Mouse (Mus musculus) liver, postnatal 0 days (tissue): Measurements from ENCODE around the gene Fam196b. TPM values are rescaled to one million over a fixed set of nuclear protein-coding genes. Genes with fewer than 3 reads are reported as not detected.

Experiments used
- ATAC-seq: fragments of 200-750 bp; cut with Nextera tagmentation; 2 replicates; pipeline ENCODE4 v1.8.0; 2017; ENCODE audit warnings: mild to moderate bottlenecking, moderate library complexity
- DNase-seq: peaks from one replicate; pipeline ENCODE4 v3.0.0-alpha.2; 2016
- H3K27ac ChIP-seq: fragments of 300-500 bp; sonication (generic); 2 replicates; pipeline ENCODE4 v1.5.1; 2014; ENCODE audit warnings: antibody characterized with exemption, moderate library complexity, mild to moderate bottlenecking, low read depth
- H3K27me3 ChIP-seq: fragments of 300-500 bp; sonication (generic); 2 replicates; pipeline ENCODE4 v1.6.1; 2014; ENCODE audit warnings: low read length, control low read depth, mixed read lengths; ENCODE audit not compliant: insufficient read depth
- H3K36me3 ChIP-seq: fragments of 300-500 bp; sonication (generic); replicated peaks from 2 replicates; pipeline ENCODE4 v1.6.1; 2014; ENCODE audit warnings: mild to moderate bottlenecking, control low read depth, low read length, moderate library complexity, mixed read lengths; ENCODE audit not compliant: insufficient read depth
- H3K4me1 ChIP-seq: fragments of 300-500 bp; sonication (generic); 2 replicates; pipeline ENCODE4 v1.6.1; 2014; ENCODE audit warnings: antibody characterized with exemption, mild to moderate bottlenecking, control low read depth; ENCODE audit not compliant: insufficient read depth
- H3K4me2 ChIP-seq: fragments of 300-500 bp; sonication (generic); 2 replicates; pipeline ENCODE4 v1.6.1; 2014; ENCODE audit warnings: low read depth, mild to moderate bottlenecking, low read length, moderate library complexity, mixed read lengths
- H3K4me3 ChIP-seq: fragments of 300-500 bp; sonication (generic); 2 replicates; pipeline ENCODE4 v1.5.1; 2014; ENCODE audit warnings: low read depth, low read length
- H3K9ac ChIP-seq: fragments of 300-500 bp; sonication (generic); replicated peaks from 2 replicates; pipeline ENCODE4 v1.6.1; 2014; ENCODE audit warnings: mild to moderate bottlenecking, moderate library complexity
- H3K9me3 ChIP-seq: fragments of 300-500 bp; sonication (generic); 2 replicates; pipeline ENCODE4 v1.6.1; 2016; ENCODE audit warnings: mild to moderate bottlenecking, control low read depth, low read length, mixed read lengths
- CTCF ChIP-seq: sonication (generic); IDR thresholded peaks from 2 replicates; pipeline ENCODE4 v1.5.1; 2016; ENCODE audit warnings: antibody characterized with exemption, low read depth
- EP300 ChIP-seq: IDR thresholded peaks from 2 replicates; pipeline ENCODE4 v1.6.1; 2016; ENCODE audit warnings: antibody characterized with exemption, low read depth, mild to moderate bottlenecking
- WGBS: fragments of 180-500 bp; shearing (Covaris S2); extraction: QIAGEN DNeasy Blood & Tissue Kit; methylation state at CpG from one replicate; pipeline ENCODE4 v1.1.7; 2014; ENCODE audit not compliant: insufficient replicate concordance; 5-methylcytosine and 5-hydroxymethylcytosine counted together
- polyA plus RNA-seq: library from polyadenylated mRNA; unstranded; fragments of >200 nt; fragmentation: Nextera tagmentation; extraction: Ambion mirVana; gene quantifications from 2 replicates; pipeline ENCODE4 v1.2.1, GENCODE M21; 2015

Fam196b gene
- polyA plus RNA-seq, 1 experiment from 2014 or later, result 0.11 TPM

DNA sequence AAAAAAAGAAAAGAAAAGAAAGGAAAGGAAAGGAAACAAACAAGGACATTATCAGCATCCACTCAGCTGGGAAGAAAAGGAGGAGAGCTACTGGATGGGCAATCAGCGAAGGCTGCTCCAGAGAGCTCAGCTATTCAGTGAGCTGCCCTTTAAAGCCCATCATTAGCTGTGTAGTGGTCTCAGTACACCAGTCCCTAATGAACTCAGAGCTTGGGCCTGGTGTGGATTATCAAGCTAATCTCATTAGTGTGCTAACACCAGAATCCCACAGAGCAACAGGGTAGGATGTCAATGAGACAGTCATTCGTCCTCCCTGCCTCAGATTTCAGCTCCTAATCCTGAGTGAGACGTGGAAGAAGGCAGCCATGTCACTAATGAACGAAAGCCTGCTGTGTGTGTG lies 24.4 kb upstream of the Fam196b start:
- H3K9me3 ChIP-seq, result no peaks in the 10 kb centered on the region
- 51% methylated on average over 4 of the region's 4 CpGs for WGBS
- no peak overlapping the region for H3K4me3 ChIP-seq
- DNase-seq, result no peak
- H3K9ac ChIP-seq, result no peak overlapping the region
- no peak overlapping the region for H3K4me2 ChIP-seq
- no peaks in the 10 kb centered on the region for H3K4me1 ChIP-seq
- no peak overlapping the region for H3K27ac ChIP-seq
- no peak for TF ChIP-seq CTCF
- no peak for TF ChIP-seq EP300
- H3K36me3 ChIP-seq, result no peaks in the 10 kb centered on the region; the same call in 1 of the 2 replicates
- no peak for ATAC-seq
- H3K27me3 ChIP-seq, result no peaks in the 10 kb centered on the region

DNA sequence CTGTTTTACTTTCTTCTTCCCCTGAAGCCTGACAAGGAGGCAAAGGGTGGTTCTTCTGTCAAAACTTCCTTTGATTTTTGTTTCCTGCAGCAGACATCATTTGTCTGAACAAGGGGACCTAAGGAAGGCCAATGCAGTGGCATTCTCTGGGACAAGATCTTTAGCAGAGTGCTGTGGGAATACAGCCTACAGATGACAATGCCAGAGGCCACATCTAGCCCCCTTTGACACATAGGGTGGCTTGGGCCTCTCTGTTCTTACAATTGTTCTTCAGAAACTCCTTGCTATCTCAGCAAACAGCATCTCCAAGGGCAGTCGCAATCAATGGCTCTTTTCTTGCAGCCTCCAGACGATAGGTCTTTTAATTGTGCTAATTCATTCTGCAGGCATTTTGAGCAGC lies 23.9 kb upstream of the Fam196b start:
- no peak for DNase-seq
- Histone ChIP-seq H3K9me3 (no peaks in the 10 kb centered on the region), H3K27ac (no peak overlapping the region), H3K9ac (no peak overlapping the region), H3K4me1 (no peaks in the 10 kb centered on the region), H3K4me3 (no peak overlapping the region), H3K27me3 (no peaks in the 10 kb centered on the region), H3K4me2 (no peak overlapping the region), H3K36me3 (no peaks in the 10 kb centered on the region; the same call in 1 of the 2 replicates)
- WGBS, result 56% methylated on average over 2 of the region's 2 CpGs
- no peak for TF ChIP-seq CTCF
- no peak for TF ChIP-seq EP300
- no peak for ATAC-seq

DNA sequence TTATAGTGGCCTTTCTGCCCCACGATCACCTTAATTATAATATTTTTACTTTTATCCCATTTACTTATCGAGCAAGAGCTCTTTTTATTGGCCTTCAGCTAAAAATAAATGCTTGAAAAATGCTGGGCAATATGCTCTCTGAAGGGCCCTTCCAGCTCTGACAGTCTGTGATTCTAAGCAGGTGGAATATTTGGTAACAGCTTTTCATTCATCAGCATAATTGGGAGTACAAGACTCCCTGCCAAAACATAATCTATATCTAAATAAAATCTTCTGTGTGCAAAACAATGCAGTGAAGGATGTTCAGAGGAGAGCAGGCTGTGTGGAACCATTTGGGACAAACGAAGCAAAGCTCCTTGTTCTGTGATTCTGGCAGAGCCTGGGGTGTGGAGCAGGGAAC lies 23.3 kb upstream of the Fam196b start:
- ATAC-seq (no peak), DNase-seq (no peak)
- no peak for TF ChIP-seq EP300
- no peak for TF ChIP-seq CTCF
- H3K27me3 ChIP-seq, result no peaks in the 10 kb centered on the region
- H3K27ac ChIP-seq, result no peak overlapping the region
- H3K9ac ChIP-seq, result no peak overlapping the region
- H3K9me3 ChIP-seq, result no peaks in the 10 kb centered on the region
- no peaks in the 10 kb centered on the region for H3K4me1 ChIP-seq
- no peaks in the 10 kb centered on the region; the same call in 1 of the 2 replicates for H3K36me3 ChIP-seq
- no peak overlapping the region for H3K4me2 ChIP-seq
- WGBS, result 60% methylated on average over 3 of the region's 3 CpGs
- no peak overlapping the region for H3K4me3 ChIP-seq

DNA sequence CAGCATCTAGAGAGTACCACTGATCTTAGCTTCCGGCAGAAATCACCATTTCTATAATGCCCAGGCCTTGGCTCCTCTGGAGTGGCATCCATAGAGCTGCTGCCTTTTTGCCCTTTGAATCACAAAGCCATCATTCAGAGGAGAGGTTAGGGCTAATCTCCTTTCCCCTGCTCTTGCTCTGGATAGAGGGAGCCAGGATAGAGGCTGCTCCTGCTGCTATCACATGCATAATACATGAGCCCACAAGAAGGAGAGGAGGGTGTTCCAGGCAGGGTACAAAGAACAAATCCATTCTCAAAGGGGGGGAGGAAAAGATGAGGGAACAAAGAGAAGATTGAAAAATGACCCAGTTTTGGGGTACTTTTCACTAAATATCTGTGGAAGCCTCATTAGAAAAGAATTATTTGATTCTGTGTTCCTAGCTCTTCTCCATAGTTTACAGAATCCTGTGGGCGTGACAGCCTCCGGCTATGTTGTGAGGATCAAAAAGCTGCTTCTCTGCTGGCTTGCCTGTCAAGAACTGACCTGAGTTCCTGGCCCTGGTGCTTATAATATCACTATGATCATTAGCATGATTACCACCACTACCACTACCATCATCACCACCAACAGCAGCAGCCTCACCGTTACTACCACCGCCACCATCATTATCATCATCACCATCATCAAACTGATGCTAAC lies 16.8 kb upstream of the Fam196b start:
- Histone ChIP-seq H3K4me2 (no peak overlapping the region), H3K27ac (no peak overlapping the region), H3K36me3 (no peaks in the 10 kb centered on the region), H3K4me1 (no peaks in the 10 kb centered on the region), H3K9ac (no peak overlapping the region; the same call in 1 of the 2 replicates), H3K9me3 (no peaks in the 10 kb centered on the region), H3K4me3 (no peak overlapping the region), H3K27me3 (no peaks in the 10 kb centered on the region)
- WGBS, result 83% methylated on average over 5 of the region's 5 CpGs
- TF ChIP-seq CTCF (no peak), EP300 (no peak)
- no peak for DNase-seq
- ATAC-seq, result no peak

DNA sequence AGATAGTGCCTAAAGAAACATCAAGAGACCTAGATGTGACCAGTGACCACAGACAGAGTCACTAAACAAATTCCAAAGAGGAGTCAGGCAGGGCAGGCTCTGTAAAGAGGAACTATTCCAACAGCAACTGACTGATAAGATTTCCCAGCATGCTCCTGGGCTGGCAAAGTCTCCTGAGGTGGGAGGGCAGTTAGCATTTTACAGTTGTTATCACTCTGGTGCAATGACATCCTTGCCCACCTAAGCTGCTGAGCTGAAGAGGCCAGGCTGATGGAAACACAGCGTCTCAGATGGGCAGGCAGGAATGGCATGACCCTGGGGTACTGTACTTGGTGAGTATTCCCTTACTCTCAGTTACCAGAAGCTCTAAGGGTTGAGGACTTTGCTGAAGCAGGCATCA lies 15.1 kb upstream of the Fam196b start:
- H3K4me2 ChIP-seq, result no peak overlapping the region
- H3K27ac ChIP-seq, result no peak overlapping the region
- no peak overlapping the region for H3K9ac ChIP-seq
- H3K36me3 ChIP-seq, result no peaks in the 10 kb centered on the region
- no peak for TF ChIP-seq EP300
- no peak for TF ChIP-seq CTCF
- 62% methylated on average over 1 of the region's 1 CpGs for WGBS
- no peaks in the 10 kb centered on the region for H3K27me3 ChIP-seq
- no peak; the same call in 1 of the 2 replicates for ATAC-seq
- no peaks in the 10 kb centered on the region for H3K4me1 ChIP-seq
- H3K4me3 ChIP-seq, result no peak overlapping the region
- DNase-seq, result no peak
- no peaks in the 10 kb centered on the region for H3K9me3 ChIP-seq

DNA sequence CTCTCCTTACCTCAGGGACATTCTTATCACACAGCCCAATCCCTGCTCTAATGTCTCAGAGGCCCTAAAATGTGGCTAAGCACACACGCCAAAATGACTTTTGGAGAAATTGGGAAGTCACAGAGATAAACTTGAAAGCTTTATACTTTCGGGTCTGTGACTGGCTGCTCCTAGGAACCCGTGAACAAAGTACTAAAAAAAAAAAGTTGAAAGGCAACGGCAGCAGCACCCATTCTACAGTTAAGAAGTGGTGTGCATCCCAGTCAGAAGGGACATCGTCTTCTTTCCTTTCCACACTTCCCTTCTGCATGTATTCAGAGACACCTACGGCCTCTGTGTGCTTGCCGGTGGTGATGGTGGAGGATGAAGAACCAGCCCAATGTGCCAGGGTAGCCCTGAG lies 14.6 kb upstream of the Fam196b start:
- no peak for ATAC-seq
- no peak overlapping the region for H3K4me2 ChIP-seq
- no peaks in the 10 kb centered on the region for H3K4me1 ChIP-seq
- no peak overlapping the region for H3K27ac ChIP-seq
- WGBS, result 75% methylated on average over 7 of the region's 7 CpGs
- no peak for DNase-seq
- H3K4me3 ChIP-seq, result no peak overlapping the region
- no peaks in the 10 kb centered on the region for H3K27me3 ChIP-seq
- no peaks in the 10 kb centered on the region for H3K36me3 ChIP-seq
- no peak overlapping the region for H3K9ac ChIP-seq
- TF ChIP-seq EP300 (no peak), CTCF (no peak)
- H3K9me3 ChIP-seq, result no peaks in the 10 kb centered on the region

DNA sequence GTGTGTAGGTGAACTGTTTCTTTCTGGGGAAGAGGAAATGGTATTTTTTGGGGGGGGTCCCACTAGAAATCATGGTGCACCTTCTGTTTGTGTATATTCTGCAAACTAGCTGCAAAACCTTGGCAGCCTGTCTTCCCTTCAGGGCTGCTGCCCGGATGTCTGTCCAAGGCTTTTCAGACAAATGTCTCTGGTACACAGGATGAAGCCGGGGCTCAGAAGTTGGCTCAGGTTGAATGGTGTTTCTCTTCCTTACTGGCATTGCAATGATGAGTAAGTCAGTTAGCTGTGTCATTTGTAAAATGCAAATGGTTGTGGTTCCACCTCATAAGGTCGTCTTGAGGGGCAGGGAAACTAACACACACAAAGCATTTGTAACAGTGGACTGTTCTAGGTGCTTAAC lies 8.4 kb upstream of the Fam196b start:
- DNase-seq, result no peak

More for the DNA sequence above, 8.4 kb upstream of the Fam196b start:
- Histone ChIP-seq H3K27me3 (no peaks in the 10 kb centered on the region), H3K9ac (no peak overlapping the region), H3K27ac (no peak overlapping the region), H3K4me3 (no peak overlapping the region), H3K9me3 (no peaks in the 10 kb centered on the region), H3K4me2 (no peak overlapping the region), H3K36me3 (0 out of 2 replicates have a peak, but pooled peaks cover 3% of the 10 kb centered on the region), H3K4me1 (no peaks in the 10 kb centered on the region)
- TF ChIP-seq EP300 (no peak), CTCF (no peak)
- WGBS, result 66% methylated on average over 3 of the region's 3 CpGs
- no peak for ATAC-seq
